ENCODE assay signal across 8 mouse cellular contexts in genomic region chr10:128490912-128491311, GRCm38 (mm10). TPM values are rescaled to one million over a fixed set of nuclear protein-coding genes. Genes with fewer than 3 reads are reported as not detected.
DNase-seq lines count a peak whose midpoint lies in the region; ATAC-seq and TF ChIP-seq lines count a peak whose summit lies in the region.
"Had no signal": no experiment of that assay in that cellular context is flagged by ENCODE, and none has a peak within 500 bp of the region (broad histone marks: within the 10 kb centered on the region; RNA-seq: fewer than 3 reads in every experiment).

No protein-coding gene starts in this region.

- no peaks in the 10 kb centered on the region for H3K9me3 ChIP-seq in embryonic facial prominence, embryonic 14.5 days (ENCODE audit: control insufficient read depth, low read length)
- H3K9me3 ChIP-seq in midbrain, embryonic 12.5 days, result no peaks in the 10 kb centered on the region

- DNase-seq in kidney, adult 2 months, result no peak
- DNase-seq in kidney, postnatal 14 days, result no peak
- DNase-seq in embryonic facial prominence, embryonic 14.5 days (ENCODE audit: low spot score), result no peak
- DNase-seq in thymus, adult 2 months, result no peak
- DNase-seq in adrenal gland, adult 2 months, result no peak
- DNase-seq: gastrocnemius, postnatal 14 days had no signal

- ATAC-seq in embryonic facial prominence, embryonic 14.5 days (ENCODE audit: low read depth), result no peak
- ATAC-seq in midbrain, embryonic 12.5 days (ENCODE audit: low FRiP score, low read depth), result no peak

- peak overlapping the region; percentile 96; the same call in 1 of the 2 replicates for H3K27ac ChIP-seq in kidney, adult 2 months (ENCODE audit: insufficient read depth, low read depth, low read length)
- H3K27ac ChIP-seq in brown adipose tissue, adult 24 weeks (replicated peaks; ENCODE audit: low read depth, low read length), result peak overlapping the region; percentile 10; the same call in 1 of the 2 replicates
- peak overlapping the region; percentile 52; the same call in 1 of the 2 replicates for H3K27ac ChIP-seq in embryonic facial prominence, embryonic 14.5 days (replicated peaks; ENCODE audit: low read depth, low read length)
- no peak overlapping the region for H3K27ac ChIP-seq in midbrain, embryonic 12.5 days (replicated peaks)
- H3K27ac ChIP-seq in thymus, adult 2 months (ENCODE audit: control insufficient read depth, insufficient read depth, low read length), result no peak overlapping the region

- 28% methylated on average over 5 of the region's 5 CpGs for WGBS in kidney, adult 2 months
- 69% methylated on average over 4 of the region's 5 CpGs for WGBS in embryonic facial prominence, embryonic 14.5 days
- WGBS in midbrain, embryonic 12.5 days, result 54% methylated on average over 5 of the region's 5 CpGs
- 88% methylated on average over 5 of the region's 5 CpGs for WGBS in thymus, adult 2 months

- H3K36me3 ChIP-seq in kidney, adult 2 months (ENCODE audit: control insufficient read depth, insufficient read depth, low read length), result peaks cover 1% of the 10 kb centered on the region; the same call in 1 of the 2 replicates
- H3K36me3 ChIP-seq in embryonic facial prominence, embryonic 14.5 days (ENCODE audit: control insufficient read depth, insufficient read depth, low read length), result peaks cover 58% of the 10 kb centered on the region
- peaks cover 60% of the 10 kb centered on the region for H3K36me3 ChIP-seq in midbrain, embryonic 12.5 days
- peaks cover 51% of the 10 kb centered on the region for H3K36me3 ChIP-seq in thymus, adult 2 months (ENCODE audit: control insufficient read depth, insufficient read depth, low read length)

- peak overlapping the region; percentile 90; the same call in 1 of the 2 replicates for H3K4me2 ChIP-seq in embryonic facial prominence, embryonic 14.5 days (ENCODE audit: low read depth, low read length)
- H3K4me2 ChIP-seq in midbrain, embryonic 12.5 days (replicated peaks), result no peak overlapping the region

- no peak for TF ChIP-seq POLR2A in kidney, adult 2 months (IDR thresholded peaks at IDR 0.05; ENCODE audit: low read depth, low read length)
- no peak for TF ChIP-seq POLR2A in thymus, adult 2 months (IDR thresholded peaks at IDR 0.05; ENCODE audit: control insufficient read depth, extremely low read depth, insufficient read depth, low read length, poor library complexity)

- TF ChIP-seq CTCF in kidney, adult 2 months (conservative IDR thresholded peaks at IDR 0.05; ENCODE audit: insufficient read depth, insufficient read length, low read depth, low read length), result no peak
- TF ChIP-seq CTCF in thymus, adult 2 months (IDR thresholded peaks at IDR 0.05; ENCODE audit: borderline replicate concordance, control insufficient read depth, extremely low read depth, insufficient read depth, low read length, poor library complexity), result no peak

- no peak overlapping the region for H3K9ac ChIP-seq in embryonic facial prominence, embryonic 14.5 days (ENCODE audit: low read depth, low read length)
- H3K9ac ChIP-seq in midbrain, embryonic 12.5 days (replicated peaks), result no peak overlapping the region; the same call in 1 of the 2 replicates

- peaks cover 22% of the 10 kb centered on the region for H3K4me1 ChIP-seq in kidney, adult 2 months (ENCODE audit: control insufficient read depth, insufficient read depth, low read length)
- H3K4me1 ChIP-seq in brown adipose tissue, adult 24 weeks (ENCODE audit: control insufficient read depth, insufficient read depth, insufficient read length, low read length), result peaks cover 6% of the 10 kb centered on the region
- H3K4me1 ChIP-seq in embryonic facial prominence, embryonic 14.5 days (ENCODE audit: control insufficient read depth, insufficient read depth, low read length), result peaks cover 23% of the 10 kb centered on the region
- peaks cover 32% of the 10 kb centered on the region for H3K4me1 ChIP-seq in midbrain, embryonic 12.5 days
- H3K4me1 ChIP-seq in thymus, adult 2 months (replicated peaks; ENCODE audit: control insufficient read depth, insufficient read depth, low read length), result peaks cover 29% of the 10 kb centered on the region

- H3K27me3 ChIP-seq in kidney, adult 2 months (replicated peaks; ENCODE audit: control insufficient read depth, insufficient read depth, low read length), result no peaks in the 10 kb centered on the region
- H3K27me3 ChIP-seq in embryonic facial prominence, embryonic 14.5 days (replicated peaks; ENCODE audit: control insufficient read depth, insufficient read depth, low read length), result no peaks in the 10 kb centered on the region
- H3K27me3 ChIP-seq in midbrain, embryonic 12.5 days, result no peaks in the 10 kb centered on the region
- no peaks in the 10 kb centered on the region for H3K27me3 ChIP-seq in thymus, adult 2 months (ENCODE audit: control insufficient read depth, insufficient read depth, low read length)

- no peak overlapping the region for H3K4me3 ChIP-seq in kidney, adult 2 months (ENCODE audit: insufficient read depth, low read depth, low read length)
- H3K4me3 ChIP-seq in brown adipose tissue, adult 24 weeks (ENCODE audit: insufficient read depth, low read depth, low read length), result peak overlapping the region; percentile 88
- H3K4me3 ChIP-seq in embryonic facial prominence, embryonic 14.5 days (ENCODE audit: low read depth, low read length), result no peak overlapping the region
- H3K4me3 ChIP-seq in midbrain, embryonic 12.5 days, result peak overlapping the region; percentile 15; the same call in 1 of the 2 replicates
- H3K4me3 ChIP-seq in thymus, adult 2 months (ENCODE audit: control insufficient read depth, insufficient read depth, low read length), result no peak overlapping the region

RNA-seq across cellular contexts. Expression of gene Myl6, which starts 3.0 kb away (rescaled TPM):
- polyA plus RNA-seq in kidney, adult 2 months (2012; rRNA removed), result 897 and 1,416 TPM in 2 replicates
- 1,414 and 1,508 TPM in 2 replicates for polyA plus RNA-seq in brown adipose tissue, adult 24 weeks (2012; ENCODE audit: insufficient read depth, insufficient read length, missing spikeins)
- polyA plus RNA-seq in embryonic facial prominence, embryonic 14.5 days (2014; fragmentation: Nextera tagmentation; extraction: Ambion mirVana), result 1,095 and 1,174 TPM in 2 replicates
- polyA plus RNA-seq in midbrain, embryonic 12.5 days (2016; fragmentation: Nextera tagmentation; extraction: Ambion mirVana), result 747 and 793 TPM in 2 replicates
- polyA plus RNA-seq in thymus, adult 2 months (2012; rRNA removed), result 445 and 566 TPM in 2 replicates
- total RNA-seq in adrenal gland, adult 2 months (2021), result 100 to 1,000 TPM; 786 to 985 TPM
- 324 and 445 TPM in 2 replicates for polyA plus RNA-seq in adrenal gland, adult 2 months (2012; rRNA removed)

RNA-seq across cellular contexts. Expression of gene Myl6b, which starts 7.6 kb away (rescaled TPM):
- polyA plus RNA-seq in kidney, adult 2 months (2012; rRNA removed), result 8.4 and 10.6 TPM in 2 replicates
- polyA plus RNA-seq in brown adipose tissue, adult 24 weeks (2012; ENCODE audit: insufficient read depth, insufficient read length, missing spikeins), result 13.5 and 24.5 TPM in 2 replicates
- 5.6 and 6.8 TPM in 2 replicates for polyA plus RNA-seq in embryonic facial prominence, embryonic 14.5 days (2014; fragmentation: Nextera tagmentation; extraction: Ambion mirVana)
- polyA plus RNA-seq in midbrain, embryonic 12.5 days (2016; fragmentation: Nextera tagmentation; extraction: Ambion mirVana), result 2.7 and 3.0 TPM in 2 replicates
- 2.7 and 3.9 TPM in 2 replicates for polyA plus RNA-seq in thymus, adult 2 months (2012; rRNA removed)
- 1 to 10 TPM; 6.2 to 8.3 TPM for total RNA-seq in adrenal gland, adult 2 months (2021)
- polyA plus RNA-seq in adrenal gland, adult 2 months (2012; rRNA removed), result 5.1 and 5.7 TPM in 2 replicates

RNA-seq across cellular contexts. Expression of gene Smarcc2, which starts 31.9 kb away (rescaled TPM):
- polyA plus RNA-seq in kidney, adult 2 months (2012; rRNA removed), result 81.3 and 81.4 TPM in 2 replicates
- polyA plus RNA-seq in brown adipose tissue, adult 24 weeks (2012; ENCODE audit: insufficient read depth, insufficient read length, missing spikeins), result 63.7 and 94.7 TPM in 2 replicates
- 84.1 and 91.4 TPM in 2 replicates for polyA plus RNA-seq in embryonic facial prominence, embryonic 14.5 days (2014; fragmentation: Nextera tagmentation; extraction: Ambion mirVana)
- polyA plus RNA-seq in midbrain, embryonic 12.5 days (2016; fragmentation: Nextera tagmentation; extraction: Ambion mirVana), result 188 and 202 TPM in 2 replicates
- 176 and 211 TPM in 2 replicates for polyA plus RNA-seq in thymus, adult 2 months (2012; rRNA removed)
- total RNA-seq in adrenal gland, adult 2 months (2021), result 100 to 1,000 TPM; 120 to 128 TPM
- 129 and 130 TPM in 2 replicates for polyA plus RNA-seq in adrenal gland, adult 2 months (2012; rRNA removed)

RNA-seq across cellular contexts. Expression of gene Esyt1, which starts 34.8 kb away (rescaled TPM):
- 24.5 and 25.5 TPM in 2 replicates for polyA plus RNA-seq in kidney, adult 2 months (2012; rRNA removed)
- polyA plus RNA-seq in brown adipose tissue, adult 24 weeks (2012; ENCODE audit: insufficient read depth, insufficient read length, missing spikeins), result 31.6 and 35.5 TPM in 2 replicates
- polyA plus RNA-seq in embryonic facial prominence, embryonic 14.5 days (2014; fragmentation: Nextera tagmentation; extraction: Ambion mirVana), result 44.2 and 46.8 TPM in 2 replicates
- polyA plus RNA-seq in midbrain, embryonic 12.5 days (2016; fragmentation: Nextera tagmentation; extraction: Ambion mirVana), result 25.6 and 26.6 TPM in 2 replicates
- 146 and 155 TPM in 2 replicates for polyA plus RNA-seq in thymus, adult 2 months (2012; rRNA removed)
- 10 to 100 TPM; 26.1 to 32.6 TPM for total RNA-seq in adrenal gland, adult 2 months (2021)
- polyA plus RNA-seq in adrenal gland, adult 2 months (2012; rRNA removed), result 52.8 and 59.6 TPM in 2 replicates

RNA-seq across cellular contexts. Expression of gene Zc3h10, which starts 56.7 kb away (rescaled TPM):
- 10.0 and 11.3 TPM in 2 replicates for polyA plus RNA-seq in kidney, adult 2 months (2012; rRNA removed)
- 4.7 TPM in 2 replicates for polyA plus RNA-seq in brown adipose tissue, adult 24 weeks (2012; ENCODE audit: insufficient read depth, insufficient read length, missing spikeins)
- 11.4 and 12.5 TPM in 2 replicates for polyA plus RNA-seq in embryonic facial prominence, embryonic 14.5 days (2014; fragmentation: Nextera tagmentation; extraction: Ambion mirVana)
- polyA plus RNA-seq in midbrain, embryonic 12.5 days (2016; fragmentation: Nextera tagmentation; extraction: Ambion mirVana), result 20.1 and 22.5 TPM in 2 replicates
- polyA plus RNA-seq in thymus, adult 2 months (2012; rRNA removed), result 25.6 and 27.1 TPM in 2 replicates
- total RNA-seq in adrenal gland, adult 2 months (2021), result 10 to 100 TPM; 11.7 to 12.3 TPM
- polyA plus RNA-seq in adrenal gland, adult 2 months (2012; rRNA removed), result 16.0 and 16.3 TPM in 2 replicates

Comparison
In these comparisons a context has a peak if more than half of its experiments do, and no peak if none do; other contexts are left out.
1. H3K27ac ChIP-seq: peak in kidney, adult 2 months (single experiment), brown adipose tissue, adult 24 weeks (single experiment) and embryonic facial prominence, embryonic 14.5 days (single experiment); none in midbrain, embryonic 12.5 days (single experiment) and thymus, adult 2 months (single experiment).
2. H3K4me3 ChIP-seq: peak in brown adipose tissue, adult 24 weeks (single experiment) and midbrain, embryonic 12.5 days (single experiment); none in kidney, adult 2 months (single experiment), embryonic facial prominence, embryonic 14.5 days (single experiment) and thymus, adult 2 months (single experiment).